Mouse (Mus musculus): ENCODE measurements around the gene Telo2. TPM values are rescaled to one million over a fixed set of nuclear protein-coding genes. Genes with fewer than 3 reads are reported as not detected.

The Telo2 gene
- polyA plus RNA-seq, 1 experiment from 2014 or later, result 47.5 TPM

DNA sequence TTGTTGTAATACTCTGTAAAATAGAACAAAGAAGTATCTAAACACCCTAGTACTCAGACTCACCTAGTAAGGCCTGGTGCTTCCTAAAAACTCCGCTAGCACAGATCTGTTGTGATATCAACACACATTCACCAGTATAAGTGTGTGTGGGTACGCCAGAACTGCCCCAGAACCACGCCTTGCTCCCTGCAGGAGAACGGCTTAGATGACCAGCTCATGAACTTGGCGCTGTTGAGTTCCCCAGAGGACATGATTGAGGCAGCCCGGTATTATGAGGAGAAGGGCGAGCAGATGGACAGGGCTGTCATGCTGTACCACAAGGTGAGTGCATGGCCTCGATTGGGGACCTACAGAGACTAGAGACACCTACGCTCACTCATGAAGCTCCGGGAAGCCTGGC is 25.3 kb downstream of the Telo2 start:
- Histone ChIP-seq H3K27me3 (no peaks in the 10 kb centered on the region), H3K4me2 (no peak overlapping the region), H3K36me3 (replicated peaks) (peaks cover 50% of the 10 kb centered on the region), H3K9me3 (no peaks in the 10 kb centered on the region), H3K27ac (no peak overlapping the region), H3K4me3 (replicated peaks) (no peak overlapping the region), H3K4me1 (no peaks in the 10 kb centered on the region), H3K9ac (no peak overlapping the region)
- no peak for ATAC-seq (ENCODE audit: low FRiP score)
- 94% methylated on average over 10 of the region's 10 CpGs for WGBS

GRCm38 (mm10) chr17:25089158-25089557 is 26.6 kb downstream of the Telo2 start:
- H3K9ac ChIP-seq, result no peak overlapping the region
- peaks cover 44% of the 10 kb centered on the region for H3K36me3 ChIP-seq (replicated peaks)
- no peaks in the 10 kb centered on the region for H3K27me3 ChIP-seq
- WGBS, result 92% methylated on average over 10 of the region's 10 CpGs
- no peaks in the 10 kb centered on the region for H3K9me3 ChIP-seq
- no peak overlapping the region for H3K27ac ChIP-seq
- H3K4me2 ChIP-seq, result no peak overlapping the region
- H3K4me3 ChIP-seq (replicated peaks), result no peak overlapping the region
- no peak for ATAC-seq (ENCODE audit: low FRiP score)
- no peaks in the 10 kb centered on the region for H3K4me1 ChIP-seq

GRCm38 (mm10) chr17:25086724-25087123 is 29.0 kb downstream of the Telo2 start:
- H3K4me3 ChIP-seq (replicated peaks), result no peak overlapping the region
- ATAC-seq (ENCODE audit: low FRiP score), result no peak
- no peaks in the 10 kb centered on the region for H3K4me1 ChIP-seq
- WGBS, result 94% methylated on average over 7 of the region's 7 CpGs
- H3K27ac ChIP-seq, result no peak overlapping the region
- peaks cover 24% of the 10 kb centered on the region for H3K36me3 ChIP-seq (replicated peaks)
- no peaks in the 10 kb centered on the region for H3K27me3 ChIP-seq
- H3K4me2 ChIP-seq, result no peak overlapping the region
- no peaks in the 10 kb centered on the region for H3K9me3 ChIP-seq
- H3K9ac ChIP-seq, result no peak overlapping the region

- WGBS, result 78% methylated on average over 13 of the region's 13 CpGs
- H3K27ac ChIP-seq, result no peak overlapping the region
These were observed 30.9 kb downstream of the Telo2 start for GRCm38 (mm10) chr17:25084835-25085385.

GRCm38 (mm10) chr17:25083444-25083931 is 32.3 kb downstream of the Telo2 start, which contains the start of gene Tmem204:
Gene Tmem204, minus strand, starts transcription at chr17:25083591.
- Histone ChIP-seq H3K9ac (no peak within 1 kb of the TSS), H3K27ac (peak within 1 kb of the TSS; percentile 50), H3K4me2 (no peak within 1 kb of the TSS), H3K36me3 (replicated peaks) (peaks cover 6% of the 10 kb centered on the region), H3K9me3 (no peaks in the 10 kb centered on the region), H3K4me1 (no peaks in the 10 kb centered on the region), H3K4me3 (replicated peaks) (no peak within 1 kb of the TSS), H3K27me3 (no peaks in the 10 kb centered on the region)
- 72% methylated on average over 7 of the region's 7 CpGs for WGBS
- ATAC-seq (ENCODE audit: low FRiP score), result no peak

More at GRCm38 (mm10) chr17:25084835-25085385, 30.9 kb downstream of the Telo2 start:
- H3K4me1 ChIP-seq, result no peaks in the 10 kb centered on the region
- ATAC-seq (ENCODE audit: low FRiP score), result no peak
- H3K27me3 ChIP-seq, result no peaks in the 10 kb centered on the region
- H3K9ac ChIP-seq, result no peak overlapping the region
- H3K9me3 ChIP-seq, result no peaks in the 10 kb centered on the region
- H3K4me3 ChIP-seq (replicated peaks), result no peak overlapping the region
- peaks cover 17% of the 10 kb centered on the region for H3K36me3 ChIP-seq (replicated peaks)
- H3K4me2 ChIP-seq, result no peak overlapping the region

DNA sequence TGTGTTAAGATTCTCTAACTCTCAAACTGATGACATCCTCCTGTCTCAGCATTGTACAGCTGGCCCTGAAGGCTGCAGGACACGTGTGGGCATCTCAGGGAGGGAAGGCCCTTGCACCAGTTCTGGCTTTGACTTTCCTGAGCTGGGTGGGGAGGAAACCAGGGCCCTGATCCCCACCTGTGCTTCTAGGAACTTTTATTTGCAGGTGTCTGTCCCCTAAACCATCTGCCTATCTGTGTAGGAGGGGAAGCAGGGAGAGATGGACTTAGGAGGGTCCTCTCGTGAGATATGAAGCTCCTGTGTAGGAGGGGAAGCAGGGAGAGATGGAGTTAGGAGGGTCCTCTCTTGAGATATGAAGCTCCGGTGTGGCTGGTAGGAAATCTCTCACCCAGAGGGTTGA is 32.9 kb downstream of the Telo2 start:
- Histone ChIP-seq H3K9me3 (no peaks in the 10 kb centered on the region), H3K36me3 (replicated peaks) (peaks cover 2% of the 10 kb centered on the region; the same call in 1 of the 2 replicates), H3K4me3 (replicated peaks) (no peak overlapping the region), H3K27ac (no peak overlapping the region), H3K9ac (no peak overlapping the region), H3K27me3 (no peaks in the 10 kb centered on the region), H3K4me1 (no peaks in the 10 kb centered on the region), H3K4me2 (no peak overlapping the region)
- no peak for ATAC-seq (ENCODE audit: low FRiP score)
- 70% methylated on average over 3 of the region's 3 CpGs for WGBS

- Histone ChIP-seq H3K4me2 (no peak overlapping the region), H3K9me3 (no peaks in the 10 kb centered on the region), H3K9ac (no peak overlapping the region), H3K27me3 (no peaks in the 10 kb centered on the region), H3K4me3 (replicated peaks) (no peak overlapping the region), H3K4me1 (no peaks in the 10 kb centered on the region), H3K27ac (no peak overlapping the region), H3K36me3 (replicated peaks) (no peaks in the 10 kb centered on the region)
- ATAC-seq (ENCODE audit: low FRiP score), result no peak
- 79% methylated on average over 14 of the region's 14 CpGs for WGBS
These were observed 33.5 kb downstream of the Telo2 start for GRCm38 (mm10) chr17:25082081-25082847.

- Histone ChIP-seq H3K27me3 (no peaks in the 10 kb centered on the region), H3K4me1 (no peaks in the 10 kb centered on the region), H3K4me2 (no peak overlapping the region), H3K4me3 (replicated peaks) (no peak overlapping the region), H3K9ac (no peak overlapping the region), H3K27ac (peak overlapping the region; percentile 8; the same call in 1 of the 2 replicates), H3K9me3 (no peaks in the 10 kb centered on the region), H3K36me3 (replicated peaks) (no peaks in the 10 kb centered on the region)
- no peak for ATAC-seq (ENCODE audit: low FRiP score)
- 90% methylated on average over 11 of the region's 11 CpGs for WGBS
These were observed 34.8 kb downstream of the Telo2 start for GRCm38 (mm10) chr17:25080960-25081381.

DNA sequence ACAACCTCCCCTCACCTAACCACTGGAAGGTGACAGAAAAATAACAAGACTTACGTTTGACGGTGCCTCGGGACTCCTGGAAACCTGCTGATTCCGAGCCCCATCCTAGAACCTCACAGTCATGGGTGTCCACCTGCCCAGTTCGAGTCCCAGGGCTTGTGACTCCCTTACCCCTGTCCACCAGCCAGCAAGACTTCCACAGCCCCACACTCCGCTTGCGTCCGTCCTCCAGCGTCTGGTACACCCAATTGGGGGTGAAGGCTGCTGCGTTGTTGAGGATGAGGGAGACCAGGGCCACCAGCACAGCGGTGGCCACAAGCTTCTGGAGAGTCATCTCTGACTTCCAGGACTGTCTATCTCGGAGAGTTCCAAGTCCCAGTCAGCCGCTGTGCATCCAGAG is 35.6 kb downstream of the Telo2 start:
- H3K4me1 ChIP-seq, result no peaks in the 10 kb centered on the region
- no peak overlapping the region for H3K27ac ChIP-seq
- no peaks in the 10 kb centered on the region for H3K36me3 ChIP-seq (replicated peaks)
- no peak overlapping the region for H3K9ac ChIP-seq
- no peaks in the 10 kb centered on the region for H3K27me3 ChIP-seq
- peak overlapping the region; percentile 8; the same call in 1 of the 2 replicates for H3K4me3 ChIP-seq (replicated peaks)
- no peaks in the 10 kb centered on the region for H3K9me3 ChIP-seq
- no peak overlapping the region for H3K4me2 ChIP-seq
- no peak for ATAC-seq (ENCODE audit: low FRiP score)
- 93% methylated on average over 13 of the region's 13 CpGs for WGBS

DNA sequence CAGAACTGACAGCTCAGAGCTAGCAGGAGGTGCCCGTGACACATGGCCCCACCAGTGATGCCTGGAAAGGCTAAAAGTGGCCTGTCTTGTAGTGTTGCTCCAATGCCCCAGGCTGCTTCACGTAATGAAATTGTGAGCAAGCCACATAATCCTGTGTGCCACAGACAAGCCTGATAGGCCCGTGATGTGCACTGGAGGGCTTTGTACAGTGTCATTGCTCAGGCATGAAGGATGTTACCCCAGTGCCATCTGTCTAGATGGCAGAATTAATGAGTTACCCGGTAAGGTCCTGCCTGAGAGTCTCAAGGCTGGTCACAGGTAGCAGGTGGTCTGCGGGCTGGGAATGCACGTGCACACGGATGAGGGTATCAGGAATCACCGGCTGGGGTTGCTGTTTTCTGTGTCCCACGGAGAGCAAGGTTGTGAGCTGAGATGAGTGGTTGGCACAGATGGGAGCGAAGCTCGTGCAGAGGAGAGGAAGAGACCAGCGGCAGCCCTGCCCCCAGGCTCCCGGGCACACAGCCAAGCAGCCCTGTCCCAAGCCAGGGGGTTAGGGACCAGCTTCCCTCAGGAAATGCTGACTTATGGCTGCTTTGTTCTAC is 37.9 kb downstream of the Telo2 start:
- Histone ChIP-seq H3K4me2 (no peak overlapping the region), H3K27me3 (no peaks in the 10 kb centered on the region), H3K9me3 (no peaks in the 10 kb centered on the region), H3K4me1 (no peaks in the 10 kb centered on the region), H3K36me3 (replicated peaks) (no peaks in the 10 kb centered on the region), H3K27ac (peak overlapping the region; percentile 46; the same call in 1 of the 2 replicates), H3K9ac (no peak overlapping the region), H3K4me3 (replicated peaks) (no peak overlapping the region)
- no peak for ATAC-seq (ENCODE audit: low FRiP score)
- 83% methylated on average over 13 of the region's 13 CpGs for WGBS

DNA sequence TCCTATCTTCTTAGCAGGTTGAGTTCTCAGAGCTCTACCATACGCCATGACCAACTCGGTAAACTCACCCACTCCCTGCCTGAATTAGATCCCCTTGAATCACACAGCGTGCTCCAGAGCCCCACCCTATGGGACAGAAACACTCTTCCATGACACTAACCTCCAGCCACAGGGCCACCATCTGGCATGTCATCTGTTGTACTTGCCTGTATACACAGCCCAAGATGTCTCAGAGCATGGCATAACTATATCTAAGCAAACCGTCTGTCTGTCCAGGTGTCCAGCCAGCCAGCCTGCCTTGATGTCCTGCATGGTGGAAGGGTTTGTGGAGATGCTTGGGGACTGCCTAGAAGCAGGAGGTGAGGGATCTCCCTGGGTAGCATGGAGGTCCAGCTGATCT is 38.9 kb downstream of the Telo2 start:
- Histone ChIP-seq H3K9me3 (no peaks in the 10 kb centered on the region), H3K36me3 (replicated peaks) (no peaks in the 10 kb centered on the region), H3K4me3 (replicated peaks) (no peak overlapping the region), H3K27ac (no peak overlapping the region), H3K4me1 (no peaks in the 10 kb centered on the region), H3K4me2 (no peak overlapping the region), H3K27me3 (no peaks in the 10 kb centered on the region), H3K9ac (no peak overlapping the region)
- 93% methylated on average over 4 of the region's 4 CpGs for WGBS
- ATAC-seq (ENCODE audit: low FRiP score), result no peak

DNA sequence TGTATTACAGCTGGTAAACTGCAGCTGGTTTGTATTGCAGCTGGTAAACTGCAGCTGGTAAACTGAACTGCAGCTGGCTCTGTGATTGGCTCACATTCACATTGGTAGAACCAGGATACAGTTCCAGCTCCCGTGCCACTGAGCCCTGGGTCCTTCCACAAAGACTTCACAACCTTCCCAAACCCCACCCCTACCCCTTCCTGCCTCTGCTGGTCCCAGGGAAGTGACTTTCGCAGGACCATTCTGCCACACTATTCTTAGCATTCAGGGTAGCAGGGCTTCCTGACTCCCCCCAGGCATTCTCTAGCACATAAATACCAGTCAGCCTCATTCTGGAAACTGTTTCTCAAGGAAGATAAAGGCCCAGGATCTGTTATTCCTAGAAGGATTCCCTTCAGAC is 47.1 kb downstream of the Telo2 start:
- Histone ChIP-seq H3K4me3 (replicated peaks) (no peak overlapping the region), H3K27ac (no peak overlapping the region), H3K9ac (no peak overlapping the region), H3K27me3 (no peaks in the 10 kb centered on the region), H3K4me2 (no peak overlapping the region), H3K36me3 (replicated peaks) (peaks cover 13% of the 10 kb centered on the region; the same call in 1 of the 2 replicates), H3K9me3 (no peaks in the 10 kb centered on the region), H3K4me1 (no peaks in the 10 kb centered on the region)
- WGBS, result 84% methylated on average over 2 of the region's 2 CpGs
- no peak for ATAC-seq (ENCODE audit: low FRiP score)

Data from forebrain, embryonic 12.5 days (tissue).